Mouse (Mus musculus): ENCODE data around the gene Pex3.

DNA sequence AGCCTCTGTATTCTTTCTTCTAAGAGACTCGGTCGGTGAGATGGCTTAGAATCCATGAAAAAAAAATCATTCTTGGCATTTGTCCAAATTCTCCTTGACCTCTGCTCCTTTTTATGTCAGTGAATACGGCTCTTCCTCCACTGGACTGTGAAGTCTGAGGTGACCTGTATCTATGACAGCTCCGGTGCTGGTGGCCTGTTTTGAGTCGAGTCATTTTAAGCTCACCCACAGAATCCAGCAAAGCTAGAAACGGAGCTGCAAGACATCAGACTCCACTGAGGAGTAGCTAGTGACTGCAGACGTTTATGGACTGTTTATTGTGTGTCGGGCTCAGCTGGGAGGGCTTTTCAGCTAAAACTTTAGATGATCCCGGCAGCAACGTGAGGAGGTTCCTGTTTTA lies 19.1 kb upstream of the Pex3 start:
- TF ChIP-seq CTCF (IDR thresholded peaks at IDR 0.05; ENCODE audit: low read depth, low read length) (no peak), POLR2A (IDR thresholded peaks at IDR 0.05; ENCODE audit: extremely low read depth, insufficient read depth, low read length) (no peak)

Measured in liver, adult 2 months (tissue).